Mouse (Mus musculus) cerebellum, adult 9-10 months (tissue): ENCODE data around the gene Retreg2.

Experiments used
- DNase-seq: peaks from one replicate; pipeline ENCODE4 v3.0.0; 2022

Gene Retreg2

DNA sequence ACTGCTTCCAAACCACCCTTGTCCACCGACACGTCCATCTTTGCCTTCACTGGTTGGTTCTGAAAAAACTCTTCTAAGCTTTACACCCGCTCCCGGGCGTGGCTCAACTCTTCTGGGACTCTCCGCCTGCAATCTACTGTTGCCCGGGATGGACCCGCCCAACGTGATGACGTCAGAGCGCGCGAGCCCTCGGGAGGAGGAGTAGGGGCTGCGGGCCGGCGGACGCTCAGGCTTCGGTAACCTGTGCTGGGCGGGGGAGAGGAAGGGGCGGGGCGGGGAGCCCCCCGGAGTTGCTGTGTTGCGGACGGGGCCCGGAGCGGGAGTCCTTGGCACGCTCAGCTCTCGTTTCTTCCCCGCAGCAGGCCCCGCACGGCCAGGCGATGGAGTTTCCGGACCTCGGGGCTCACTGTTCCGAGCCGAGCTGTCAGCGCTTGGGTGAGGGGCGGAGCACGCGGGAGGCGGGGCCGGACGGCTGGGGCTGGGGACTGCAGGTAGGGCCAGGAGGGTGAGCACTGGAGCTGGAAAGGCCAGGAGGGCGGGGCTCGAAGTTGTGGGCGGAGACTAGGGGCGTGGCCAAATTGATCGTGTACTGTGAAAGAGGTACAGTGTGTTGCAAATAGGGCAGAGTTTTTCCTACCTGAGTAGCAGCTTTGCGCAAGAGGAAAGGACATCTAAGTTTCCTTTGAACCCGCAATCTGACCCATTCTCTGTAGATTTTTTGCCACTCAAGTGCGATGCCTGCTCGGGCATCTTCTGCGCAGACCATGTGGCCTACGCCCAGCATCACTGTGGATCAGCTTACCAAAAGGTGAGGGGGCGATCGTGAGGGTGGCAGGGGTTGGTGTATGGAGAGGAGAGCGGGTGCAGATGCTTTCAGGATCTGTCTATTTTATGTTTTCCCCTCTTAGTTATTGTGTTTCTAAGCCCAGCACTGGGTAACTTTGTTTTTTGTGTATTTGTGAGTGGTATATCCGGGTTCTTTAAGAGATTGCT is 26.2 kb downstream of the Retreg2 start, which contains the start of gene Zfand2b:
Gene Zfand2b, plus strand, starts transcription at position 175 of the 993 bp plus-strand sequence.
- DNase-seq, result peak; percentile 98

DNA sequence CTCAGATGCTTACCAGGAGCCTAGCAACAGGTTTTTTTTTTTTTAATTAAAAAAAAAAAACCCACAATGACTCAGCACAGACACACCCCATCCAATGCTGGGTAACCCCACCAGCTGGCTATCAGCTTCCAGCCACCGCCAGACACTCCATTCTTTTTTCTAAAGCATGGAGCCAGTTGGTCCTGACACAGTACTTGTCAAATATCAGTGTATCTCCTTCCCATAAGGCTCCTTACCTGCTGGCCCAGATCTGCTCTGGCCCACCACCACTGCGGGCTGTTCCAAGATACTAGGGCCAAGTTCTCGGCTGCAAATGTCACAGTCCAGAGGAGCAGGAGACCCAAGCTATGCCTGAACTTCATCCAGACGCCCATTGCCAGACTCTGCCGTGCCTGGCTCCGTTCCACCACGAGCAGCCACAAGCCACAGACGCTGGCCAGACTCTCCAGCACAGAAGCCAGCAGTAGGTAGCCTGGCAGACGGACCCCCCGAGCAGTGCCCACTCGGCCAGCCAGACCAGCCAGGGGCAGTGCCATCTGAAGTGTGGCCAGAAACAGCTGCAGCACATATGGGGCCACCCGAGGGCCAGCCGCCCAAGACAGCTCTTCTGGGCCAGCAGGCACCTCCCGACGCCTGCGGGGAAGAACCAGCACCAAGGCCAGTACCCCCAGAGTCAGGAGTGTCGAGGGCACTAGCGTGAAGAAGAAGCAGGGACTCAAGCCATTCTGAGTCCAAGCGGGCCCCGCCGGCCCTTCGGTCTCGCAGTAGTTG is 36.9 kb downstream of the Retreg2 start:
- peak; percentile 72 for DNase-seq

DNA sequence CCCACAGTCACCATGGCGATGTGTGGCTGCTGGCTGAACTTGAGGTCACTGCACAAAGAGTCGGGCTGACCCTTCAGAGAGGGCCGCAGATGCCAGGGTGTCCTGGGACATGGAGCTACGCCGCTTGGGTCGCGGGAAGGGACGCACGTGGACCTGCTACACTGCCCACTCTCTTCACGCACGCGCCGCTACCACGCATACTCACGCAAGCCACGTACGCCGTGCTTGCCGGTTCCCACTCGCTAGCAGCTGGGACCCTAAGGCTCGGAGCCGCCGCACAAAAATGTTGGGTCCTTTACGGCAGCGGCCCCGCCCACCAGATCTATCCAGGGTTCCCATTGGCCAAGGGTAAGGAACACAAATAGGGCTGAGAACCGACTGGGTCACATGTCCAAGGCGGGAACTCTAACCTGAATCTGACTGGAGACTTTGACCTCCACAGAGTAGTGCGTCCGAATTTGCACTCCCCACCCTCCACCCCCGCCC is 37.6 kb downstream of the Retreg2 start, which contains the start of gene Abcb6:
Gene Abcb6, minus strand, starts transcription at position 288 of the 486 bp plus-strand sequence.
- peak; percentile 86 for DNase-seq

DNA sequence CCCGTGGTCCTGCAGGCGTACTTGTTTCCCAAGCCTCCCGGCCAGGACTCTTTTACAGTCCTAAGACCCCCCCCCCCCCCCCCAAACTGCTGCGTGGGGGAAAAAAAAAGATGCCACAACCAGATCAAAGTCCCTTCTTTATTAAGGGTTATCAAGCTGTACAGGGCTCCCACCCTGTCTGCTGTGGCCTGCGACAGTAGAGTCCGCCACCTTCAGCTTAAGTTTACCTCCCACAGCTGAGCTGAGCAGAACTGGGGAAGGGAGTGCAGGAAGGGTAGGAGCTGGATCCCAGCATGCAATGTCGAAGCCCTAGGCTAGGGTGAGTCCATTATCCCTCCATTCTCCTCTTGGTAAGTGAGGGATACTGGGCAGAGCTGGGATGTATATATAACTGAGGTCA is 38.2 kb downstream of the Retreg2 start:
- peak; percentile 21 for DNase-seq

DNA sequence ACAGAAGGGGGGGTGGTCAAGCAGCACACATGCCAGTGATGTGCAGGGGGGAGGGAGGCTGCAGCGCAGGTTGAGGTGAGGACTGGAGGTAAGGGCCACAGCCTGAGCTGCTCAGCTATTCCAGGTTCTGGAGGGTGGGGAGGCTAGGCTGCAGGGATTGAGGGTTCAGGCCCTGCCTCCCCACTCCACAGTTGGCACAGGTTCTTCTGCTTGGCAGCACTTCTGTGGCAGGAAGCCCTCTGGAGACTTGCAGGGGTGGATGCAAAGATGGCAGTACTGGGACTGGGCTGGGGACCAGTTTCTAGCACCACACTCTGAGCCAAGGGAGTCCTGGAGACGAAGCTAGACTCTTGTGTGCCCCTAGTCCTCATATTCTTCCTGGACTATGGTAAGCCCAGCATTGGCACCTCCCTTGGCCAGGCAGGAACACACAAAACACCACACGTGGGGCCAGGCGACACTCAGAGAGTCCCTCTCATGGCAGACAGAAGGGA is 38.8 kb downstream of the Retreg2 start:
- peak; percentile 44 for DNase-seq

DNA sequence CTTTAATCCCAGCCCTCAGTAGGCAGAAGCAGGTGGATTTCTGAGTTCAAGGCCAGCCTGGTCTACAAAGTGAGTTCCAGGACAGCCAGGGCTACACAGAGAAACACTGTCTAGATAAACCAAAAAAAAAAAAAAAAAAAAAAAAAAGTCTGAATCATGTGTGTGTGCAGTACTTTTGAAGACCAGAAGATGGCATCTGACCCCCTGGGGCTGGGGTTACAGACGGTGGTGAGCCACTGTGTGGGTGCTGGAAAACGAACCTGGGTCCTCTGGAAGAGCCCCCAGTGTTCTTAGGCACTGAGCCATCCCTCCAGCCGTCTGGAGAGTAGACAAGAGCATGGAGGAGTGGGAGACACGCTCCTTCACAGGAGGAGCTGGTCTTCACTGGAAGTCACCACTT is 39.6 kb downstream of the Retreg2 start:
- DNase-seq, result no peak

DNA sequence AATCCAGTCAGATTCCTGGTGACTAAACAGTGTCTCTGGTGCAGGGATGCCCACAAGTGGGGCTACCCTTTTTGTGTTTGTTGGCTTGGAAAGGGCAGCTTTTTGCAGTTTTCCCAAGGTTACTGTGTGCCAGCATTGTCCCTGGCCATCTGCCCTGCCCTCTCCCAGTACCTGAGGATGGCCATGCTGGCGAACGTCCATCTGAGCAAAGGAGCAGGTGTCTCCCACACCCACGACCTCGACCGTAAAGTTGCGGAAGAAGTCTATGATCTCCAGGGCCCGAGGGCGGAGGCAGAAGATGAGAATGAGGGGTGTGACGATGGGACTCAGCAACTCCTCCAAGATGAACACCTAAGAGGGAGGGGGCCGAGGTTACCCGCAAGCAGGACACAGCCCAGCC is 42.9 kb downstream of the Retreg2 start:
- peak; percentile 46 for DNase-seq

DNA sequence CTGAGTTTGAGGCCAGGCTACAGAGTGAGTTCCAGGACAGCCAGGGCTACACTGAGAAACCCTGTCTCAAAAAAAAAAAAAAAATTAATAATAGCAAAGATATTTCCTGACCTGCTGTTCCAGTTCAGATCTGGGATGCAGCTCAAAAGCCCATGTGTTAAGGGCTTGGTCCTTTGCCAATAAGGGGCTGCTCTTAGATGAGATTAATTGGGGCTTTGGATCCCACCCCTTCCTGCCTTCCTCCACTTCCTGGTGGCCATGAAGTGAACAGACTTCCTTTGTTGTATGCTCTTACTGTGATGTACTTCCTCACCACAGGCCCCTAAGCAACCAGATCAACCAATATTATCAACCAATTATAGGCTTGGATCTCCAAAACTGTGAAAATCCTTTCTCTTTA is 44.5 kb downstream of the Retreg2 start:
- no peak for DNase-seq

DNA sequence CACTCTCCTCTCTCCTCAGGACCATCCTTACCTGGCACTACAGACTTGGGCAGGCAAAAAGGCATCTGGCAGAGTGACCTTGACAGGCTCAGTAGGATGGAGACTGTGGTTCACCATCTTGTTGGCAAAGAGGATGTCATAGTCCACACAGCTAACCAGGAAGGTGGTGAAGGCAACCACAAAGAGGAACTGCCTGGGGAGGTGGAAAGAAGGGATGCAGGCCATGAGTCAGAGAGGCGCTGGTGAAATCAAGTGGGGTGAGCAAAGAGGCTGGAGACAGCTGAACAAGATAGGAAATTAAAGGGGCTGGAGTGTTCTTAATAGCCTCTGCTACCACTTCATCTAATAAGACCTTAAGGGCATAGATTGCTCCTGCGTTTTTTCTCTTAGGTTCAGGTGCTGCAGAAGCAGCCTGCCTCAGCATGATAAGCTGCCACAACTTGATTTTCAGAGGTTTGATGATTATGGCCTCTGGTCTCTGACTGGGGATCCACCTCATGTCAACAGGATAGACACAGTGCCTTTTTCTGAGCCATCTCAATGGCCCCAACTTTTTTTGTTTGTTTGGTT is 45.4 kb downstream of the Retreg2 start:
- DNase-seq, result no peak

DNA sequence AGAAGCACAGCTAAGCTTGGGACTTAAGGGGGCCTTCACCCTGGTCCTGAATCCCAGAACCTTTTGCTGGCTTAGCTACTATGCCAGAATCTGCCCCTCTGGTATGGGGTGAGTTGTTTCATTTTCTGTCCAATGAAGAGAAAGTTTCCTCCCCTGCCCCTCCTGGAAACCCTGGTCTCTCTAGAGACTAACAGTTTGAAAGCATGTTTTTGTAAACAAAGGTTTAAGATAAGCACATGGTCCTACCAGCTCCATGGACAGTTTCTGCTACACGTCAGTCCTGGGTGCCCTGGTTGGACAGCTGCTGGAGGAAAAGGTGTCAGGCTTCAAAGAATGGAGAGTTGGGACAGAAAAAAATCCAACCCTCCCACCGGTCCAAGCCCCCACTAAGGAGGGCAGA is 48.0 kb downstream of the Retreg2 start:
- peak; percentile 28 for DNase-seq

DNA sequence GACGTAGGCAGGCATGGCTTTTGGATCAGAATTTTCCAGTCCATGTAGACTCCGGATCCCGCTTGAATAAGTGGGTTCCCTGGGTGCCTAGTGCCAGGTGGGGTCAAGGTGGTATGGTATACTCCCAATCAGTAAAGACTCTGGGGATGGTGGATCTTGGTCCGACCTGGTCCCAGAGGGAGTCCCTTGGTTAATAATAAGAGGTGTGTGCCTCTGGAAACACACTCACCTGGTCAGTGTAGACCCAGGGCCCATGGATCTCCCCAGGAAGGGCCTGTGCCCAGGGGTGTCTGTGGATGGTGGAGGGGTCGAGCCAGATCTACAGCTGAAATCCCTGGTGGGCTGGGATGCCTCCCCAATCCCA is 48.7 kb downstream of the Retreg2 start:
- peak; percentile 57 for DNase-seq

DNA sequence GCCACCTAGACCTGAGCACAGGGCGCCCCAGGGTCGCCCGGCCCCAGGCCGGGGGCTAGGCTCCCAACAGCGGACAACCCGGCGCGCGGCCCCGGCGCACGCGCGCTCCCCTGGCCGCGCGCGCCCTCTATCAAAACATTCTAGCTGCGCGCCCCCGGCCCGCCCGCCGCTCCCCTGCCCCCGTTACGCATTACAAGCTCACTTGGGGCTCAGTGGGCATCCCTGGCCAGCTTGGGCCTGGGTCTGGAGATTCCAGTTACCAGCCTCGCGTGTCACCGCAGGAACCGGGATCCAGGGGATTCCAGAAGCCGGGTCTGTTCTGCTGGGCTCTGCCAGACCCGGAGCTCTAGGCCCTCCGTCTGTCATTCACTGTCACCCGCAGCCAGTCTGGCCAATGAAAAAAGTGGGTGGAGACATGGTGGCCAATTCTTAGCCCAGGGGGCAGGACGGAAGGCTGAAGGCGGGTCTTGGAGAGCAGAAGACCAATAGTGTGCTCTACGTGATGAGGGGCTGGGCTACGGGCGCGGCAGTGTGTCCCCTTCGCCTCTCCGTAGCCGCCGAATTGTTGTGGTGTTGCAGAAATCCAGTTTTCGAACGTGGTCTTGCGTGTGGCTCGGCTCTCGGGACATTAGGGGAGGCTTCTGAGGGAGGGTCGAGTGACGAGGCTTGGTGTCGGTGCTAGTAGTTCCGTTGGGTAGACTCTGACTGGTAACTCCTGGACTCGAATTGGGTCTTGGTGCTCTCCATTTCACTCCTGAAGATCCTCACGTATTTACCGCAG is 49.2 kb downstream of the Retreg2 start, which contains the start of the genes Ankzf1 and Atg9a:
Gene Ankzf1, plus strand, starts transcription at position 530 of the 781 bp plus-strand sequence.
Gene Atg9a, minus strand, starts transcription at position 575 of the 781 bp plus-strand sequence.
- peak; percentile 99 for DNase-seq

DNA sequence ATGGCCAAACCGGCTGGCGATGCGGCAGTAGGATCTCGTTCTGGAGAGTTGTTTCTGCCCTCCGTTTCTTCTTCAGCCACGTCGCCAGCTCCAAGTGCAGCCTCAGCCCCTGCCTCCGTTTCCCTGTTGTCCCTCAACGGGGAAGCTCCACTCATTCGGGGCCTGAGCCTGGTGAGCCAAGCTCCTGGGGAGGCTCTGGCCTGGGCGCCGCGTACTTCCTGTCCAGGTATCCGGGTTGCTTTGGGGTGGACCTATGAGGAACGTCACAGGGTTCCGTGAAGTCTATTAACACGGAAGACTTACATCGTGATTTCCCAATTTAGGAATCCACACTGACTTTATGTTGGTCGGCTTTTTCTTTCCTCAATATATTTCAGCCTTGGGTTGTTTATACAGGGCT is 49.9 kb downstream of the Retreg2 start:
- DNase-seq, result peak; percentile 51
